Mouse (Mus musculus) hindbrain, embryonic 10.5 days (tissue): ENCODE measurements around the gene Adam12. TPM values are rescaled to one million over a fixed set of nuclear protein-coding genes. Genes with fewer than 3 reads are reported as not detected.

ENCODE experiments used
- DNase-seq: peaks from one replicate; pipeline ENCODE4 v3.0.0-alpha.2; 2017; ENCODE audit warnings: low spot score
- H3K27ac ChIP-seq: fragments of 300-500 bp; sonication (generic); 2 replicates; pipeline ENCODE4 v1.5.1; 2016; ENCODE audit warnings: mild to moderate bottlenecking, moderate library complexity
- H3K27me3 ChIP-seq: fragments of 300-500 bp; sonication (generic); 2 replicates; pipeline ENCODE4 v1.6.1; 2016; ENCODE audit warnings: mild to moderate bottlenecking; ENCODE audit not compliant: poor library complexity, insufficient read depth, severe bottlenecking
- H3K36me3 ChIP-seq: fragments of 300-500 bp; sonication (generic); 2 replicates; pipeline ENCODE4 v1.6.1; 2016; ENCODE audit warnings: mild to moderate bottlenecking, moderate library complexity
- H3K4me1 ChIP-seq: fragments of 300-500 bp; sonication (generic); replicated peaks from 2 replicates; pipeline ENCODE4 v1.6.1; 2016; ENCODE audit warnings: mild to moderate bottlenecking
- H3K4me3 ChIP-seq: fragments of 300-500 bp; sonication (generic); 2 replicates; pipeline ENCODE4 v1.5.1; 2016; ENCODE audit warnings: mild to moderate bottlenecking, moderate library complexity
- H3K9me3 ChIP-seq: fragments of 300-500 bp; sonication (generic); 2 replicates; pipeline ENCODE4 v1.6.1; 2016; ENCODE audit warnings: mild to moderate bottlenecking, moderate library complexity
- WGBS: fragments of 180-500 bp; shearing (Covaris S2); methylation state at CpG from one replicate; pipeline ENCODE4 v1.1.7; 2016; 5-methylcytosine and 5-hydroxymethylcytosine counted together
- polyA plus RNA-seq: library from polyadenylated mRNA; unstranded; fragments of >200 nt; fragmentation: Nextera tagmentation; extraction: Ambion mirVana; gene quantifications from 2 replicates; pipeline ENCODE4 v1.2.1, GENCODE M21; 2016

Gene Adam12
- polyA plus RNA-seq, 1 experiment from 2014 or later = 2.0 TPM

DNA sequence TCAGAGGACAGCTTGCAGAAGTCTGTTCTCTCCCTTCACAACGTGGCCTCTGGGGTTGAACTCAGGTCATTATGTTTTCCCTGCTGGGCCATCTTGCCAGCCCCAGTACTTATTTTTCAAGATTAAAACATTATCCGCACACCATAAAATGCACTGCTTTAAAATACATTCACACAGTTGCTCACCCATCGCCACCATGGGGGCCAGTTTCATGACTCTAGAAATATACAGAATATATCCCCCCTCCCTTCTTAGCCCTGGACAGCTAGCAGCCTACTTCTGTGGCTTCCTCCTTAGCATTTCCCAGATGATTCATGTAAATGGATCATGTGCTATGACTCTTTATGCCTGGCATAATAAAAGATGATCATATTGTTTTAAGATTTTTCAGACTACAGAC is 355.8 kb downstream of the Adam12 start:
- Histone ChIP-seq H3K27me3 (no peaks in the 10 kb centered on the region), H3K27ac (no peak overlapping the region), H3K4me1 (0 out of 2 replicates have a peak, but pooled peaks cover 6% of the 10 kb centered on the region), H3K4me3 (no peak overlapping the region), H3K36me3 (no peaks in the 10 kb centered on the region), H3K9me3 (no peaks in the 10 kb centered on the region)
- WGBS = 81% methylated on average over 3 of the region's 3 CpGs
- no peak for DNase-seq

DNA sequence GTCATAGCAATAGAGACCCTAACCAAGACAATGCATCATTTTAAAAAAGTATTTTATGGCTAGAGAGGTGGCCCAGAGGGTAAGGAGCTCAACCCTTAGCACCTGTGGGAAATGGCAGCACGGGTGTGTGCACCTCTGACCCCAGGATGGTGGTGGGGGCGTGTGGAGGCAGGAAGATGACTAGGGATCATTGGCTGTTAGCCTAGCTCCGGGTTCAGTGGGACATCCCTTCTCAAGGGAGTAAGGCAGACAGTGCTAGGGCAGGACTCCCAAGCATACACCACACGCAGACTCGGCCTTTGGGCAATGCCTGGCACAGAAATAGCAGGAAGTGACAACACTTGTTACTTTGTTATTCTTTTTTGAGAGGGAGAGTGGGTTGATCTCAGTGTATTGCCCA is 359.2 kb downstream of the Adam12 start:
- DNase-seq = no peak
- Histone ChIP-seq H3K9me3 (no peaks in the 10 kb centered on the region), H3K4me3 (no peak overlapping the region), H3K36me3 (no peaks in the 10 kb centered on the region), H3K27ac (no peak overlapping the region), H3K4me1 (0 out of 2 replicates have a peak, but pooled peaks cover 3% of the 10 kb centered on the region), H3K27me3 (no peaks in the 10 kb centered on the region)
- 80% methylated on average over 5 of the region's 5 CpGs for WGBS

DNA sequence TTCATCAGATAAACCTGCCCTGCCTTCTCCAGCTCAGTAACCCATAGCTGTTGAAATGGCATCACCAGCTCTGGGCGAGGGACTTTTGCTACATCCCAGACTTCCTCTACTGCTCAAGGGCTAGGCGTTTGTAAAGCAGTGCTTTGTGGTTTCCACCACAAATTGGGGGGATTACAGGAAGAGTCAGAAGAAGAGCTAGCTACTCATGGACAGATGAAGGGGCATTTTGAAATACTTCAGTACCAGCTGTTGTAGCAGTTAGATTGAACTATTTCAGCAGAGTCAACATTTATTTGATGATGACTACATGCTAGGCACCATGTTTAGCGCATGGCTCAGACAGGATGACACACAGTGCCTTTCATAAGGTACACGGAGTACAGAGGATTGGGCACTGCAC is 361.7 kb downstream of the Adam12 start:
- no peak for DNase-seq
- H3K27ac ChIP-seq = no peak overlapping the region
- H3K4me1 ChIP-seq = no peaks in the 10 kb centered on the region
- WGBS = 86% methylated on average over 4 of the region's 4 CpGs
- no peak overlapping the region for H3K4me3 ChIP-seq
- H3K36me3 ChIP-seq = no peaks in the 10 kb centered on the region
- no peaks in the 10 kb centered on the region for H3K27me3 ChIP-seq
- no peaks in the 10 kb centered on the region for H3K9me3 ChIP-seq

DNA sequence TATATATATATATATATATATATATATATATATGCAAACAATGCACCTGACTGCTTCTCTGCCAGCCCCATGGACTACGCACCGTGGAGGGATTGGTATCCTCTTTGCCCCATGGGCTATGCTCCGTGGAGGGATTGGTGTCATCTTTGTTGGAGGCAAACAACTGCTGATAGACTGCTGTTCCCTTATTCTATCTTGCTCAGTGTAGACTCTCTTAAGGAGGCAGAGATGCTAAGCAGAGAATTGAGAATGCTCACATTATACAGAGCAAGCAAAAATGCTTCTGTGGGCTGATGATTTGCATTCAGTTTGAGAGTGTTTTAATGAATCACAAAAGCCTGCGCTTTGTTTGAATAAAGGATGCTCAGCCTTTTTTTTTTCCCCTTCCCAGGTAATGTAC is 368.3 kb downstream of the Adam12 start:
- Histone ChIP-seq H3K4me3 (no peak overlapping the region), H3K27ac (no peak overlapping the region), H3K4me1 (no peaks in the 10 kb centered on the region), H3K27me3 (no peaks in the 10 kb centered on the region), H3K36me3 (no peaks in the 10 kb centered on the region), H3K9me3 (no peaks in the 10 kb centered on the region)
- 90% methylated on average over 4 of the region's 4 CpGs for WGBS
- DNase-seq = no peak

DNA sequence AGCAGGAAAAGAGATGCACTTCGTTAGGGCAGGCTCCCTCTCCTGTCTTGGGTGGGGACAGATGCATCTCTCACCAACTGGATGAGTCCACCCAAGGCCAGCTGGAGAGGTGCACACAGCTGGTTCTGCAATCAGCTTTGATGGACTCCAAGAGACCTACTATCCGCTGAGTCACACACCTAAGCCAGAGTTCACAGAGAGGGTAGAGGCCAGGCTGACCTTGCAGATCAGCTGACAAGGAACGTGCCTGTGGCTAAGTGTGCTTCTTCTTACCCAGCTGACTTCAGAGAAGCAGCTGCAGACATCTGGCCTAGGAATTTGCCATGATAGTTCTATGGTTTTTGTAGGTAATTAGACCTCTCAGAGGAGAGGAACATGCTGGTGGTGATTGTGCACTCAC is 368.8 kb downstream of the Adam12 start:
- Histone ChIP-seq H3K4me1 (no peaks in the 10 kb centered on the region), H3K27me3 (no peaks in the 10 kb centered on the region), H3K4me3 (no peak overlapping the region), H3K9me3 (no peaks in the 10 kb centered on the region), H3K36me3 (no peaks in the 10 kb centered on the region), H3K27ac (no peak overlapping the region)
- no peak for DNase-seq
- 84% methylated on average over 3 of the region's 3 CpGs for WGBS

DNA sequence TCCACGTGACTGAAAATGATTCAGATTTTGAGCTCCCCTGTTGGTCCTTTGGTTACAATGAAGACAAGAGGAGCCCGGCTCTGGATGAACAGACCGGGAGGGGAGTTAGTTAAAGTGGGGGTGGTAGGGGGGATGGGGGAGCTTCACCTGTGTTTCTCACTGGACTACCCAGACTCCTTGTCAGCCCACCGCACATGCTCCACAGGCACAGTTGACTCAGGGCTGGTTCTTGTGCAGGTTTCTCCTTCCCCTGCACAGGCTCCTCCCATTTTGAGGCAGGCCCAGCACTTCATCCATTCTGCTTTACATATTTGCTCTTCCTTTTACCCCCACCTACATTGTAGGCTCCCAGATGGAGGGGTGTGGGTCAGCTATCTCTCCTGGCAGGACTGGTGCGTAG is 369.2 kb downstream of the Adam12 start:
- WGBS = 94% methylated on average over 5 of the region's 5 CpGs

DNA sequence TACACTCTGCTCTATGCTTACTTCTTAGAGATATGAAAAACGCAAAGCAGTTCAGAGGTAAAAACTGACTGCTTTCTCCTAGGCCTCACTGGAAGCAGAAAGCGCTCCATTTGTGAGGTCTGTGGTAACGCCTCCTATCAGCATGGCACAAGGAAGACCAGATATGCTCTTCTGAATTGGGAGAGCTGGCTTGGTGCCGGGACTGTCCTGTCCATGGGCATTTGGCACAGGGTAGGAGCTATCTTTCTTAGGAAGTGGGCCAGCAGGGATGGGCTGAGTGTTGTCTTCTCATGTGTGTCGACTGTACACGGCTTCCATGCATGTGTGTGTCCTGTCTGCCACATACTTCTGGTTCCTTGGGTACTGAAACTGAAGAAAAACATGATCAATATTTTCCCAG is 369.7 kb downstream of the Adam12 start:
- H3K27me3 ChIP-seq = no peaks in the 10 kb centered on the region
- no peaks in the 10 kb centered on the region for H3K36me3 ChIP-seq
- no peak overlapping the region for H3K27ac ChIP-seq
- H3K9me3 ChIP-seq = no peaks in the 10 kb centered on the region
- 95% methylated on average over 6 of the region's 6 CpGs for WGBS
- no peaks in the 10 kb centered on the region for H3K4me1 ChIP-seq
- no peak overlapping the region for H3K4me3 ChIP-seq
- no peak for DNase-seq

More for the DNA sequence above, 369.2 kb downstream of the Adam12 start:
- Histone ChIP-seq H3K4me3 (no peak overlapping the region), H3K4me1 (no peaks in the 10 kb centered on the region), H3K9me3 (no peaks in the 10 kb centered on the region), H3K36me3 (no peaks in the 10 kb centered on the region), H3K27me3 (no peaks in the 10 kb centered on the region), H3K27ac (no peak overlapping the region)
- DNase-seq = no peak

DNA sequence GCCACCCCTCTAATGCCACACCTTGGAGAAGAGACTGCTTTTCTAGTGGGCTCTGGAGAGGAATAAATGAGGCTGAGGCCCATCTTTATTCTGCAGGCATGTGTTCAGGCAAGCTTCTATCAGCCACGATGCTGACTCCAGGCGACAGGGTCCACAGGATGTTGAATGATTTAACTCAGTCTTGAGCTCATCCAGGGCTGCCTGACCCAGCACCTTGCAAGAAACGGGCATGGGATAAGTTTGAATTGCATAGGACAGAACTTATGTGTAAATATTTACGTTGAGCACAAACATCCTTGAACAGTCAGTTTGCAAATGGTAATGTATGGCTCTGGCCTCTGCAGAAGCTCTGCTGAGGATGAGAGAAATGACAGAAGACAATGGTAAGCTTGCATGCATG is 372.4 kb downstream of the Adam12 start:
- 88% methylated on average over 4 of the region's 4 CpGs for WGBS
- Histone ChIP-seq H3K27me3 (no peaks in the 10 kb centered on the region), H3K36me3 (no peaks in the 10 kb centered on the region), H3K27ac (no peak overlapping the region), H3K4me3 (no peak overlapping the region), H3K9me3 (no peaks in the 10 kb centered on the region), H3K4me1 (no peaks in the 10 kb centered on the region)
- DNase-seq = no peak

DNA sequence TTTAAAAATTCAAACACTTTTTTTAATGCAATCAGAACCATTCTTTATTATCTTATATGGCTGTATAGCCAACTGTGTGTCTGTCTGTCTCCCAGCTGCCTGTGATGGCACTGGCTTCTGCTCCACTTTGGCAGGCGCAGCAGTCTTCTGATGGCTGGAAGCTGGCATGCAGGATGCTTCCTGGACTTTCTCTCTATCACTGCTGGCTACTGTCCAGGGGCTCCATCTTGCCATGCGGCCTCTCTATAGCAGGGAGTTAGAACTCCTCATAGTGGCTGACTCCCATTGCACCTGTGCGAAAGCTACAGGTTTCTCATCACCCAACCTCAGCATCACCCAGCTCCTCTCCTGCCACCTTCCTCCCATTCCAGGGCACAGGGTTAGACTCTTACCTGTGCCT is 373.4 kb downstream of the Adam12 start:
- Histone ChIP-seq H3K27ac (no peak overlapping the region), H3K4me3 (no peak overlapping the region), H3K4me1 (no peaks in the 10 kb centered on the region), H3K27me3 (no peaks in the 10 kb centered on the region), H3K9me3 (no peaks in the 10 kb centered on the region), H3K36me3 (no peaks in the 10 kb centered on the region)
- 88% methylated on average over 3 of the region's 3 CpGs for WGBS
- DNase-seq = no peak

DNA sequence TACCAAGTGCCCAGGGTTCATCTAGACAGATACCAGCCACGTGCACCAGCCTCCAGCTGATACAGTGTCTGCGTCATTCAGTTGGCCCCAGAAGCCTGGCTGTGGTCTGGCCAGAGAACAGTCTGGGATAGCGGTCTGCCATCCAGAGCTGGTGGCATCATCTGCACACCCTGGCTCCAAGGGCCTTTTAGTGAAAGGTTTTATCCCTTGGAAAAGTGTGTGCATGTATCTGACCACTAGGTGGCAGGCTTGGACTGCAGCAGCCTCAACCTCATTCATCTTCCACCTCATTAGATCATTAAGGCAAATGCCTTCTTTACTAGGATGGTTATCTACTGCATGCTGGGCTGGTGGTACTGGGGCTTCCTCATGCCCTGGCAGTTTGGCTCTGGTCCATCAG is 375.7 kb downstream of the Adam12 start:
- no peak overlapping the region for H3K4me3 ChIP-seq
- no peaks in the 10 kb centered on the region for H3K27me3 ChIP-seq
- no peaks in the 10 kb centered on the region for H3K4me1 ChIP-seq
- no peaks in the 10 kb centered on the region for H3K36me3 ChIP-seq
- no peaks in the 10 kb centered on the region for H3K9me3 ChIP-seq
- WGBS = 21% methylated on average over 3 of the region's 3 CpGs
- peak; percentile 74 for DNase-seq
- no peak overlapping the region for H3K27ac ChIP-seq

DNA sequence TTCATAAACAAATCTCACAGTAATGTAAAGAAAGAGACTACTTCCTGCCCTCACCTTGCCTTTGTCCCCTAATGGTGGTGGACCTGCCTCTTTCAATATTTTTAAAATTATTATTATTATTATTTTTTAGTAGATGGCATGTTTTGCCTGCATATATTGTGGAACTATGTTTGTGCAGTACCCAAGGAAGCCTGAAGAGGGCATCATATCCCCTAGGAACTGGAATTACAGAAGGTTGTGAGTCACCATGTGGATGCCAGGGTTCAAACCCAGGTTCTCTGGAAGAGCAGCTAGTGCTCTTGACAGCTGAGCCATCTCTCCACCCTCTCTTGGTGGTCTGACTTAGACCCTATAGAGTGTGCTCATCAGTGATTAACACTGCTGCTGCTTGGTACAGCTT is 381.2 kb downstream of the Adam12 start:
- Histone ChIP-seq H3K4me1 (0 out of 2 replicates have a peak, but pooled peaks cover 4% of the 10 kb centered on the region), H3K27me3 (no peaks in the 10 kb centered on the region), H3K4me3 (no peak overlapping the region), H3K27ac (no peak overlapping the region), H3K36me3 (no peaks in the 10 kb centered on the region), H3K9me3 (no peaks in the 10 kb centered on the region)
- no peak for DNase-seq

DNA sequence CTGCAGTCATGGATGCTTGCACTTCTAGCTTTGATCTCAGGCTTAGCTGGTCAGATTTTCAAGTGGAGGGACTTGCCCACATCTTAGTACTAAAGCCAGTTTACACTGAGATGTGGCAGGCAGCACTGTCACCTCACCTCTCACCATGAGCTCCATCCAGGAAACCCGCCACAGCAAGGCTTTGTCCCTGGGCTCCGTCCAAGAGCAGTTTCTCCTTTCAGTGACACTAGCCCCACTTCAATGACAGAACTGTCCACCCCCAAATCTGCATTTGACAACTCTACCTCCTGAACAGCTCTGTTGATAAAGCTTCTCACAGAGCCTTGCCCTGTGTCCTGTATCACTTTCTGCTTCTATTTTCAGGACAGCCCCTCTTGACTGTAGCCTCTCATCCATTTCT is 383.8 kb downstream of the Adam12 start:
- H3K36me3 ChIP-seq = no peaks in the 10 kb centered on the region
- H3K27ac ChIP-seq = no peak overlapping the region
- no peak for DNase-seq
- no peak overlapping the region for H3K4me3 ChIP-seq
- H3K9me3 ChIP-seq = no peaks in the 10 kb centered on the region
- WGBS = 68% methylated on average over 2 of the region's 2 CpGs
- H3K4me1 ChIP-seq = 0 out of 2 replicates have a peak, but pooled peaks cover 4% of the 10 kb centered on the region
- no peaks in the 10 kb centered on the region for H3K27me3 ChIP-seq

DNA sequence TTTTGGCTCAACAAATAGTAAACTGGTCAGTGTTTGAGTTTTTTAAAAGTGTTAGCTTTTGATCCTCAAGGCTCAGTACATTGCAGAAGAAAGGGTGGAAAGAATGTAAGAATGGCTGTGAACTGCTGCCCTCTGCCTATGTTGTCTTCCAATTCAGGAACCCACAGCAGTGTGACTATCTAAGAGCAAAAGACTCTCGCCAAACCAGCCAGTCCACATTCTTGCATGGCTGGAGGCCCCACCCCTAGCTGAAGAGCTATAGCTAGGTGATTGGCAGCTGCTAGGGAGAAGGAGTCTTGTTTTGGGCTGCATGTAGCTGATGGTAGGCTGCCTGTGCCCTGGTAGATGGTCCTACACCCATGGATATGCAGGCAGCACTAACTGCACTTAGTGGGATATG is 384.8 kb downstream of the Adam12 start:
- Histone ChIP-seq H3K36me3 (no peaks in the 10 kb centered on the region), H3K4me3 (no peak overlapping the region), H3K4me1 (0 out of 2 replicates have a peak, but pooled peaks cover 4% of the 10 kb centered on the region), H3K27ac (no peak overlapping the region), H3K27me3 (no peaks in the 10 kb centered on the region), H3K9me3 (no peaks in the 10 kb centered on the region)
- peak; percentile 13 for DNase-seq
- 20% methylated on average over 1 of the region's 1 CpGs for WGBS

DNA sequence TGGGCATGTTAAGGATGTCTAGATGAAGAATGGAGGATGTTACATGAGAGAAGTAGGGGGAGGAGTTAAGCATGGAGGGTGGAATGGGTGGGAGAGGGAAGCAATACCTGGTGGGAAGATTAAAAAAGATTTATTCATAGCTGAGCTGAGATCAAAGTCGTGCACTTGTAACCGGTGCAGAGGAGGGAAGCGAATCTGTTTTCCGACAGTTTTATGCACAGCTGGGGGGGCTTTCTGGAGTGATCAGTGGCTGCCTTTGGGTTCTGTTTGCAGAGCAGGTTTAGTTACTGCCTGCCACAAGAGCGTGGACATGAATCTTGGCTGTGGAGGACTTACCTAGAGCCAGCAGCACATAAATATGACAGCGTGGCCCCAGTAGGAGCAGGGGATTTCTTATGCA is 389.9 kb downstream of the Adam12 start:
- H3K27me3 ChIP-seq = no peaks in the 10 kb centered on the region
- no peak overlapping the region for H3K27ac ChIP-seq
- WGBS = 85% methylated on average over 6 of the region's 6 CpGs
- no peaks in the 10 kb centered on the region for H3K4me1 ChIP-seq
- no peaks in the 10 kb centered on the region for H3K9me3 ChIP-seq
- no peaks in the 10 kb centered on the region for H3K36me3 ChIP-seq
- no peak for DNase-seq
- H3K4me3 ChIP-seq = no peak overlapping the region
